Mouse (Mus musculus): ENCODE measurements around the gene Gpr88.

Gene Gpr88

DNA sequence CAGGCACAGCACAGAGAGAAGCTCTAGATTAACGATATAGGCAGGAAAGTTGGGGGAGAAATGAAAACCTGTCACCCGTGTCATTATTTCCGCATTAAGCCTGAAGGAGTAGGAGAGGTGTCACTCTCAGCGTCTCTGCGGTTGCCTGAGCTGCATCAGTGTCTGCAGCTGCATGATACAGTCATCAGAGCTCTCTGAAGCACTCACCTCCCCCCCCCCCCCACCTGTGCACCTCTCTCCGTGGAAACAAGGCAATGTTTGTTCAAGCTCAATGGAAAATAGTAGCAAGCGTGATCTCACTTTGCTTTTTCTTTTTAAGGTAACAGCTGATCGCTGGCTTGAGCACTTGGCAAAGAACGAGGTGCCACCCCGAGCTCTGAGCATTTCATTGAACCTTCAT is 53.2 kb downstream of the Gpr88 start:
- no peak for DNase-seq (ENCODE audit: low spot score in 2 of 2)

Measured in natural killer cell, adult 2 months (primary cell).